Mouse (Mus musculus) lung, adult 2 months (tissue): ENCODE measurements around the gene Letm1.

Experiments
- CTCF ChIP-seq: fragments of 200-500 bp; IDR thresholded peaks from 2 replicates; pipeline ENCODE4 v1.5.1; 2011; ENCODE audit warnings: mild to moderate bottlenecking, low read length, control low read depth; ENCODE audit not compliant: insufficient read depth
- POLR2A ChIP-seq: fragments of 200-500 bp; IDR thresholded peaks from 2 replicates; pipeline ENCODE4 v1.6.1; 2011; ENCODE audit warnings: low read depth, mild to moderate bottlenecking, control low read depth, low read length, borderline replicate concordance; ENCODE audit errors: extremely low read depth

DNA sequence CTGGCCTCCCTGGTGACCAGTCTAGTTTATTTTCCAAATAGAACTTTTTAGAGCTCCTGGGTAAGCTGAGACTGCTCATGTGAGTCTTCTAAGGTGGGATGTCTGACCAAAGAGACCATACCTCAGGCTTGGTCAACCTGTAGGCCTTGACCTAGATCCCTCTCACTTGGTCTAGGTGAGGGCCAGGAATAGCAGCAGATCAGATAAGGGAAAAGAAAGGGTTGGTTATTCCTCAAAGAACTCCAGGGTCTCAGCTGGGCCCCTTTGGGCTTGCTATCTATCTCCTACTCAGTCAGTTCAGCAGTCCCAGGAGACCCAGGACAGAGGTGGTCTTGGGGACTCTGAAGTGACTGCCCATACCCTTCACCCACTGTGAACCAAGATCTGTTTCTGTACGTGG, 85.1 kb downstream of the Letm1 start:
- TF ChIP-seq CTCF, result no peak
- TF ChIP-seq POLR2A, result no peak
